Mouse (Mus musculus) MEL (cell line): ENCODE data around the gene Srpx2. TPM values are rescaled to one million over a fixed set of nuclear protein-coding genes. Genes with fewer than 3 reads are reported as not detected.

ENCODE experiments used
- DNase-seq: peaks from one replicate; pipeline ENCODE4 v3.0.0; 2011; ENCODE audit warnings: low read depth, low spot score
- H3K27ac ChIP-seq: 2 replicates; pipeline ENCODE4 v1.5.1; 2012; ENCODE audit warnings: low read depth, mild to moderate bottlenecking, control low read depth, low read length, moderate library complexity; ENCODE audit not compliant: control insufficient read depth
- H3K27me3 ChIP-seq, 2 experiments: fragments of 150-350 bp in 1 of 2; sonication (generic) in 1 of 2; 2 replicates each; pipeline ENCODE4 v1.6.1; 2012; ENCODE audit warnings: low read length in 2 of 2, mild to moderate bottlenecking in 2 of 2, improper control_type of control experiment in 1 of 2, moderate library complexity in 1 of 2; ENCODE audit not compliant: insufficient read depth in 2 of 2, control insufficient read depth in 1 of 2
- H3K36me3 ChIP-seq, 2 experiments: 2 replicates each; pipeline ENCODE4 v1.6.1; 2012 to 2014; ENCODE audit warnings: low read length in 2 of 2, improper control_type of control experiment in 1 of 2, inconsistent platforms in 1 of 2, mild to moderate bottlenecking in 1 of 2; ENCODE audit not compliant: insufficient read depth in 2 of 2, control insufficient read depth in 1 of 2
- H3K4me1 ChIP-seq, 2 experiments: fragments of 150-350 bp in 1 of 2; sonication (generic) in 1 of 2; 2 replicates each; pipeline ENCODE4 v1.6.1; 2012; ENCODE audit warnings: low read length in 2 of 2, improper control_type of control experiment in 1 of 2, mild to moderate bottlenecking in 1 of 2; ENCODE audit not compliant: insufficient read depth in 2 of 2, control insufficient read depth in 1 of 2
- H3K4me3 ChIP-seq, 2 experiments: fragments of 150-350 bp in 1 of 2; sonication (generic) in 1 of 2; 2 replicates each; pipeline ENCODE4 v1.5.1; 2012; ENCODE audit warnings: low read depth in 2 of 2, low read length in 2 of 2, mild to moderate bottlenecking in 2 of 2, moderate library complexity in 2 of 2, control low read depth in 1 of 2, improper control_type of control experiment in 1 of 2; ENCODE audit not compliant: control insufficient read depth in 1 of 2, insufficient read depth in 1 of 2
- H3K79me2 ChIP-seq: 2 replicates; pipeline ENCODE4 v1.6.1; 2012; ENCODE audit warnings: mild to moderate bottlenecking, low read length, moderate library complexity; ENCODE audit not compliant: control insufficient read depth, poor library complexity, insufficient read depth
- H3K9ac ChIP-seq: 2 replicates; pipeline ENCODE4 v1.6.1; 2012; ENCODE audit warnings: low read depth, mild to moderate bottlenecking, control low read depth, low read length, moderate library complexity; ENCODE audit not compliant: control insufficient read depth, poor library complexity, severe bottlenecking
- H3K9me3 ChIP-seq: fragments of 150-350 bp; sonication (generic); replicated peaks from 2 replicates; pipeline ENCODE4 v1.6.1; 2012; ENCODE audit warnings: mild to moderate bottlenecking, low read length, improper control_type of control experiment, moderate library complexity; ENCODE audit not compliant: insufficient read depth
- CHD2 ChIP-seq: IDR thresholded peaks from 2 replicates; pipeline ENCODE4 v1.6.1; 2011; ENCODE audit warnings: low read length, improper control_type of control experiment
- CTCF ChIP-seq, 3 experiments: IDR thresholded peaks in 2 of 3; conservative IDR thresholded peaks in 1 of 3; 2 replicates each; pipeline ENCODE4 v1.5.1; 2011 to 2012; ENCODE audit warnings: low read length in 3 of 3, low read depth in 2 of 3, mild to moderate bottlenecking in 2 of 3, improper control_type of control experiment in 1 of 3, inconsistent platforms in 1 of 3, mixed read lengths in 1 of 3, moderate library complexity in 1 of 3; ENCODE audit not compliant: control insufficient read depth in 1 of 3, insufficient read depth in 1 of 3, poor library complexity in 1 of 3, severe bottlenecking in 1 of 3
- E2F4 ChIP-seq: IDR thresholded peaks from 2 replicates; pipeline ENCODE4 v1.6.1; 2011; ENCODE audit warnings: low read depth, low read length, improper control_type of control experiment, borderline replicate concordance
- ELF1 ChIP-seq: IDR thresholded peaks from 2 replicates; pipeline ENCODE4 v1.6.1; 2014; ENCODE audit warnings: low read depth, mild to moderate bottlenecking, inconsistent platforms, low read length, improper control_type of control experiment, moderate library complexity
- EP300 ChIP-seq, 2 experiments: IDR thresholded peaks; 2 replicates each; pipeline ENCODE4 v1.6.1; 2011; ENCODE audit warnings: improper control_type of control experiment in 2 of 2, low read length in 2 of 2, low read depth in 1 of 2, mild to moderate bottlenecking in 1 of 2
- ETS1 ChIP-seq: IDR thresholded peaks from 2 replicates; pipeline ENCODE4 v1.6.1; 2012; ENCODE audit warnings: low read depth, mild to moderate bottlenecking, inconsistent platforms, low read length, improper control_type of control experiment, moderate library complexity
- GABPA ChIP-seq: IDR thresholded peaks from 2 replicates; pipeline ENCODE4 v1.6.1; 2012; ENCODE audit warnings: low read depth, mild to moderate bottlenecking, inconsistent platforms, low read length, improper control_type of control experiment, moderate library complexity
- GATA1 ChIP-seq: IDR thresholded peaks from 2 replicates; pipeline ENCODE4 v1.6.1; 2011; ENCODE audit warnings: low read depth, low read length, improper control_type of control experiment
- HCFC1 ChIP-seq: IDR thresholded peaks from 2 replicates; pipeline ENCODE4 v1.6.1; 2012; ENCODE audit warnings: low read depth, mild to moderate bottlenecking, inconsistent platforms, low read length, improper control_type of control experiment, moderate library complexity
- JUND ChIP-seq: IDR thresholded peaks from 2 replicates; pipeline ENCODE4 v1.6.1; 2011; ENCODE audit warnings: low read depth, mild to moderate bottlenecking, improper control_type of control experiment, low read length
- KAT2A ChIP-seq: conservative IDR thresholded peaks from 2 replicates; pipeline ENCODE4 v1.6.1; 2012; ENCODE audit warnings: low read depth, low read length, improper control_type of control experiment, inconsistent platforms
- MAX ChIP-seq: IDR thresholded peaks from 2 replicates; pipeline ENCODE4 v1.6.1; 2011; ENCODE audit warnings: low read length, improper control_type of control experiment
- MAZ ChIP-seq: IDR thresholded peaks from 2 replicates; pipeline ENCODE4 v1.6.1; 2012; ENCODE audit warnings: low read depth, mild to moderate bottlenecking, inconsistent platforms, low read length, improper control_type of control experiment
- MEF2A ChIP-seq: IDR thresholded peaks from 2 replicates; pipeline ENCODE4 v1.6.1; 2014; ENCODE audit warnings: low read depth, mild to moderate bottlenecking, inconsistent platforms, low read length, improper control_type of control experiment; ENCODE audit not compliant: poor library complexity, insufficient replicate concordance, severe bottlenecking; ENCODE audit errors: extremely low read depth
- NELFE ChIP-seq: IDR thresholded peaks from 2 replicates; pipeline ENCODE4 v1.6.1; 2011; ENCODE audit warnings: low read depth, low read length, improper control_type of control experiment
- POLR2A ChIP-seq, 2 experiments: IDR thresholded peaks; 2 replicates each; pipeline ENCODE4 v1.6.1; 2011 to 2012; ENCODE audit warnings: low read length in 2 of 2, mild to moderate bottlenecking in 2 of 2, control low read depth in 1 of 2, improper control_type of control experiment in 1 of 2, low read depth in 1 of 2, moderate library complexity in 1 of 2; ENCODE audit not compliant: control insufficient read depth in 1 of 2, insufficient read depth in 1 of 2, poor library complexity in 1 of 2
- POLR2AphosphoS5 ChIP-seq: IDR thresholded peaks from 2 replicates; pipeline ENCODE4 v1.6.1; 2012; ENCODE audit warnings: low read depth, borderline replicate concordance, mild to moderate bottlenecking, inconsistent platforms, low read length, moderate library complexity, mixed read lengths
- RAD21 ChIP-seq: IDR thresholded peaks from 2 replicates; pipeline ENCODE4 v1.6.1; 2011; ENCODE audit warnings: mild to moderate bottlenecking, low read depth, low read length, improper control_type of control experiment
- SMC3 ChIP-seq: IDR thresholded peaks from 2 replicates; pipeline ENCODE4 v1.6.1; 2011; ENCODE audit warnings: low read depth, low read length, improper control_type of control experiment
- TAL1 ChIP-seq: IDR thresholded peaks from 2 replicates; pipeline ENCODE4 v1.6.1; 2012; ENCODE audit warnings: mild to moderate bottlenecking, inconsistent platforms, low read length, moderate library complexity, mixed read lengths
- TBP ChIP-seq: IDR thresholded peaks from 2 replicates; pipeline ENCODE4 v1.8.0; 2011; ENCODE audit warnings: low read depth, low read length, improper control_type of control experiment
- TCF12 ChIP-seq: IDR thresholded peaks from 2 replicates; pipeline ENCODE4 v1.6.1; 2014; ENCODE audit warnings: low read depth, mild to moderate bottlenecking, inconsistent platforms, low read length, improper control_type of control experiment, moderate library complexity
- UBTF ChIP-seq: IDR thresholded peaks from 2 replicates; pipeline ENCODE4 v1.6.1; 2012; ENCODE audit warnings: low read depth, mild to moderate bottlenecking, inconsistent platforms, low read length, improper control_type of control experiment, moderate library complexity, borderline replicate concordance; ENCODE audit not compliant: insufficient read depth
- ZNF384 ChIP-seq: IDR thresholded peaks from 2 replicates; pipeline ENCODE4 v1.6.1; 2012; ENCODE audit warnings: low read depth, mild to moderate bottlenecking, inconsistent platforms, low read length, improper control_type of control experiment
- polyA plus RNA-seq, 2 experiments: library from polyadenylated mRNA; stranded (reverse) in 1 of 2; unstranded in 1 of 2; fragments of >175 nt in 1 of 2; fragments of >200 nt in 1 of 2; gene quantifications; 2 replicates each; pipeline versions ENCODE4 v1.2.1 to v1.2.4; 2012; ENCODE audit warnings: low replicate concordance in 2 of 2, low read depth in 1 of 2; ENCODE audit not compliant: insufficient read length in 2 of 2, insufficient read depth in 1 of 2, missing spikeins in 1 of 2
- total RNA-seq: library from RNA; depleted of rRNA; stranded (reverse); fragments of 300-350 nt; gene quantifications from 2 replicates; pipeline ENCODE4 v1.2.3, GENCODE M21; 2012

Srpx2 gene
- total and polyA plus RNA-seq, 3 experiments: not detected

DNA sequence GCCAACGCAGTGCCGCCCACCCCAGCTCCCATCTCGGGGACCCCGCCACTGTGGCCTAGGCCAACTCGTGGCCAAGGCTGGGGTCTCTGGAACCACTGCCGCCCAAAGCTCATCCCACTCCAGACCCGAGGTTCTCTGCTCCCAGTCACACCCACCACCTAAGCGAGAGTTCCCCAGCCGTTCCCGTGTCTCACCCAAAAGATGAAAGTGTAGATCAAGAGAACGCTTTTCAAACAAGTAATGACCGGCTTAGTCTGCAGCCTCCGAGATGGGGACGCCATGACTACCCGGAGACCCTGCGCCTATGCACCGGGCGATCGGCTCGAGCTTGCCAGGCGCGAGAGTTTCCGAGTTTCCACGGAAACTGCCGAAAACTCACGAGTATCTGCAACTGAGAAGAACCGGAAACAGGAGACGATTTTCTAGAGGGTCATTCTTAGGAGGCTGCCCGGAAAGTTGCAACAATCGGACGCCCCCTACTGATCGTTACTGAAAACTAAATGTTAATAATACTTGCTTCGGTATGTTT is 10.1 kb upstream of the Srpx2 start, which contains the start of gene Tspan6:
Gene Tspan6 (minus strand): TSS at position 416 of the 529 bp plus-strand sequence.
- H3K9ac ChIP-seq: peak within 1 kb of the TSS; percentile 61
- no peaks in the 10 kb centered on the region for H3K27me3 ChIP-seq
- TF ChIP-seq MEF2A (no peak), HCFC1 (peak; percentile 70), ETS1 (no peak), CTCF (IDR thresholded peaks at IDR 0.05 in 2 of 3, conservative IDR thresholded peaks at IDR 0.05 in 1 of 3; ENCODE audit: control insufficient read depth in 1 of 3, insufficient read depth in 1 of 3, low read depth in 2 of 3, low read length in 3 of 3, poor library complexity in 1 of 3, severe bottlenecking in 1 of 3) (peak; percentile 23 to 62 (median 38); a peak in 5 of 6 replicates), CHD2 (no peak), EP300 (IDR thresholded peaks at IDR 0.05; ENCODE audit: low read depth in 1 of 2, low read length in 2 of 2) (no peak), GABPA (no peak), ELF1 (peak; percentile 46; the same call in 1 of the 2 replicates), UBTF (no peak), KAT2A (0 out of 2 replicates have a peak, but pooled peaks have one; percentile 34), E2F4 (no peak), SMC3 (peak; percentile 28; the same call in 1 of the 2 replicates), MAZ (no peak), POLR2A (IDR thresholded peaks at IDR 0.05; ENCODE audit: control insufficient read depth in 1 of 2, insufficient read depth in 1 of 2, low read depth in 1 of 2, low read length in 2 of 2, poor library complexity in 1 of 2) (peak in 1 of 2 experiments; percentile 47; a peak in 1 of 4 replicates), GATA1 (no peak), TCF12 (no peak), ZNF384 (peak; percentile 51; the same call in 1 of the 2 replicates), NELFE (peak; percentile 44), RAD21 (peak; percentile 41), JUND (no peak), TBP (no peak), TAL1 (no peak), MAX (no peak), POLR2AphosphoS5 (no peak)
- H3K27ac ChIP-seq: no peak within 1 kb of the TSS
- no peaks in the 10 kb centered on the region; a peak in 1 of 4 replicates for H3K36me3 ChIP-seq
- peak within 1 kb of the TSS; percentile 80 to 83 for H3K4me3 ChIP-seq
- H3K79me2 ChIP-seq: no peaks in the 10 kb centered on the region; the same call in 1 of the 2 replicates
- H3K4me1 ChIP-seq: no peaks in the 10 kb centered on the region
- no peaks in the 10 kb centered on the region for H3K9me3 ChIP-seq
- peak; percentile 89 for DNase-seq
